Mouse (Mus musculus) intestine, embryonic 14.5 days (tissue): ENCODE data around the gene Gars. TPM values are rescaled to one million over a fixed set of nuclear protein-coding genes. Genes with fewer than 3 reads are reported as not detected.

Experiments
- ATAC-seq: fragments of 200-750 bp; cut with Nextera tagmentation; replicated peaks from 2 replicates; pipeline ENCODE4 v1.8.0; 2017; ENCODE audit warnings: low read depth, moderate number of reproducible peaks, moderate TSS enrichment, moderate library complexity; ENCODE audit not compliant: low FRiP score, low TSS enrichment
- DNase-seq: peaks from one replicate; pipeline ENCODE4 v3.0.0-alpha.2; 2018; ENCODE audit warnings: low spot score
- H3K27ac ChIP-seq: fragments of 300-500 bp; sonication (generic); 2 replicates; pipeline ENCODE4 v1.5.1; 2014; ENCODE audit warnings: low read depth, mild to moderate bottlenecking, control low read depth
- H3K27me3 ChIP-seq: fragments of 300-500 bp; sonication (generic); replicated peaks from 2 replicates; pipeline ENCODE4 v1.6.1; 2014; ENCODE audit warnings: low read length, control low read depth; ENCODE audit not compliant: control insufficient read depth, insufficient read depth
- H3K36me3 ChIP-seq: fragments of 300-500 bp; sonication (generic); 2 replicates; pipeline ENCODE4 v1.6.1; 2014; ENCODE audit warnings: low read length, control low read depth; ENCODE audit not compliant: control insufficient read depth, insufficient read depth
- H3K4me1 ChIP-seq: fragments of 300-500 bp; sonication (generic); replicated peaks from 2 replicates; pipeline ENCODE4 v1.6.1; 2014; ENCODE audit warnings: low read length, control low read depth, mixed read lengths; ENCODE audit not compliant: control insufficient read depth, insufficient read depth
- H3K4me2 ChIP-seq: fragments of 300-500 bp; sonication (generic); 2 replicates; pipeline ENCODE4 v1.6.1; 2014; ENCODE audit warnings: low read length
- H3K4me3 ChIP-seq: fragments of 300-500 bp; sonication (generic); 2 replicates; pipeline ENCODE4 v1.5.1; 2014; ENCODE audit warnings: low read depth, low read length, control low read depth, mixed read lengths
- H3K9ac ChIP-seq: fragments of 300-500 bp; sonication (generic); 2 replicates; pipeline ENCODE4 v1.6.1; 2014; ENCODE audit warnings: mild to moderate bottlenecking, low read length
- H3K9me3 ChIP-seq: fragments of 300-500 bp; sonication (generic); 2 replicates; pipeline ENCODE4 v1.6.1; 2016; ENCODE audit warnings: low read length, control low read depth; ENCODE audit not compliant: control insufficient read depth
- WGBS: fragments of 180-500 bp; shearing (Covaris S2); extraction: QIAGEN DNeasy Blood & Tissue Kit; methylation state at CpG from one replicate; pipeline ENCODE4 v1.1.7; 2014; 5-methylcytosine and 5-hydroxymethylcytosine counted together
- polyA plus RNA-seq: library from polyadenylated mRNA; unstranded; fragments of >200 nt; fragmentation: Nextera tagmentation; extraction: Ambion mirVana; gene quantifications from 2 replicates; pipeline ENCODE4 v1.2.1, GENCODE M21; 2014

Gars gene
- polyA plus RNA-seq, 1 experiment from 2014 or later, result 173 TPM

- 25% methylated on average over 15 of the region's 15 CpGs for WGBS
- Histone ChIP-seq H3K4me1 (no peaks in the 10 kb centered on the region), H3K9ac (no peak overlapping the region)
Measured at GRCm38 (mm10) chr6:55016710-55017583, 20.9 kb upstream of the Gars start.

DNA sequence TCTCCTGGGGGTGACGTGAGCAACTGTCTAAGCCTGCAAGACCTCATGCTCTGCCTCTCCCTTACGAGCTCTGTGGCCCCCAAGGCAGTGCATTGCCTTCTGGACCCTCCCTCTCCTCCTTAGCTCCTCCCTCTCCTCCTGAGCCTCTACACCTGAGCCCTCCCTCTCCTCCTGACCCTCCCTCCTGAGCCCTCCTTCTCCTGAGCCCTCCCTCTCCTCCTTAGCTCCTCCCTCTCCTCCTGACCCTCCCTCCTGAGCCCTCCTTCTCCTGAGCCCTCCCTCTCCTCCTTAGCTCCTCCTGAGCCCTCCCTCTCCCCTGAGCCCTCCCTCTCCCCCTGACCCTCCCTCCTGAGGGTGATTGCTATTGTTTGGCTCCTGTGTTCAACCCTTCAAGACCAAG, 19.4 kb upstream of the Gars start:
- H3K9ac ChIP-seq, result no peak overlapping the region
- H3K9me3 ChIP-seq, result no peaks in the 10 kb centered on the region
- DNase-seq (no peak), ATAC-seq (no peak)
- H3K27me3 ChIP-seq, result no peaks in the 10 kb centered on the region
- H3K4me2 ChIP-seq, result no peak overlapping the region
- H3K36me3 ChIP-seq, result no peaks in the 10 kb centered on the region
- WGBS, result 50% methylated on average over 2 of the region's 2 CpGs
- H3K4me1 ChIP-seq, result no peaks in the 10 kb centered on the region
- H3K27ac ChIP-seq, result no peak overlapping the region
- H3K4me3 ChIP-seq, result no peak overlapping the region

More at GRCm38 (mm10) chr6:55016710-55017583, 20.9 kb upstream of the Gars start:
- no peak overlapping the region for H3K27ac ChIP-seq
- H3K4me3 ChIP-seq, result no peak overlapping the region
- H3K4me2 ChIP-seq, result peak overlapping the region; percentile 1; the same call in 1 of the 2 replicates
- H3K9me3 ChIP-seq, result no peaks in the 10 kb centered on the region
- DNase-seq, result peak; percentile 78
- no peaks in the 10 kb centered on the region for H3K36me3 ChIP-seq
- peak; percentile 64; the same call in 1 of the 2 replicates for ATAC-seq
- H3K27me3 ChIP-seq, result no peaks in the 10 kb centered on the region

- no peak overlapping the region for H3K27ac ChIP-seq
- ATAC-seq (no peak), DNase-seq (no peak)
- H3K4me3 ChIP-seq, result no peak overlapping the region
- no peaks in the 10 kb centered on the region for H3K36me3 ChIP-seq
- H3K4me2 ChIP-seq, result no peak overlapping the region
- no peaks in the 10 kb centered on the region for H3K27me3 ChIP-seq
- no peaks in the 10 kb centered on the region for H3K4me1 ChIP-seq
- no peak overlapping the region for H3K9ac ChIP-seq
- WGBS, result 88% methylated on average over 7 of the region's 7 CpGs
- H3K9me3 ChIP-seq, result no peaks in the 10 kb centered on the region
Measured at GRCm38 (mm10) chr6:55021806-55022205, 16.0 kb upstream of the Gars start.

DNA sequence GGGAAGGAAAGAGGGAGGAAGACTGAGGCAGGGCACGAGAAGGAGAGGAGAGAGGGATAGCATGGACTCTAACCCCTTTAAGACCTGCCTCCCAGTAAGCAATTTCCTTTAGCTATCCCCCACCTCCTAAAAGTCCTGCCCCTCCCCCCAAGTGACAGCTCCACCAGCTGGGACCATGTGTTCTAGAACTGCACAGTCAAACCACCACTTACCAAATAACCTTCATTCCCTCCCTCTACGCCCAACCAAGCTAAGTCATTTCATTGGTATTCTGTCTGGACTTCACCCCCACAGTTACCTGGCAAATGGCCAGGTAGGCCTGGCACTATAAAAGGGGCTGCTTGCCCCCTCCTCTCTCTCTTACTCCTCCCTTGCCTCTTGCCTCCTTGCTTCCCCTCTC, 10.2 kb upstream of the Gars start:
- Histone ChIP-seq H3K9me3 (no peaks in the 10 kb centered on the region), H3K9ac (no peak overlapping the region), H3K4me2 (no peak overlapping the region), H3K27me3 (no peaks in the 10 kb centered on the region), H3K27ac (no peak overlapping the region), H3K36me3 (no peaks in the 10 kb centered on the region), H3K4me1 (no peaks in the 10 kb centered on the region), H3K4me3 (no peak overlapping the region)
- ATAC-seq, result no peak
- WGBS, result 71% methylated on average over 2 of the region's 2 CpGs
- DNase-seq, result no peak

DNA sequence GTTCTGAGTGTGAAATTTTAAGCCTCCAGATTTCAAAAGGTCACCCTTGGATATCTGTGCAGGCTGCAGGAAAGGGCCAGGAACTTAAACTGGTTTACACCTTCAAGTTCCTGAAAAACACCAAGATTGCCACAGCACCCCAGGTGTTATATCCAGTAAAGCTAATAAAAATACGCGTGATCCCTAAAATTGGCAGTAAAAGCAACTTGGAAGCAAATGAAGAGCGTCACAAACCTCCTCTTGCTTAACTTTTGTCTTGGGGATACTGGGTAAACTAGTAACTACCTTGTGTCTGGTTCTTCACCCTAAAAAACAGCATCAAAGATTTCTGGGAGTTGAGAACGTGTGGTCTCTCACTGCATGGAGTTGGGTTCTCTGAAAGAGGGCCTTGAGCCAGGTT, 1.1 kb upstream of the Gars start:
- no peaks in the 10 kb centered on the region for H3K36me3 ChIP-seq
- no peak overlapping the region for H3K4me3 ChIP-seq
- 88% methylated on average over 4 of the region's 4 CpGs for WGBS
- ATAC-seq, result no peak
- no peak overlapping the region for H3K4me2 ChIP-seq
- no peaks in the 10 kb centered on the region for H3K27me3 ChIP-seq
- H3K9me3 ChIP-seq, result no peaks in the 10 kb centered on the region
- H3K4me1 ChIP-seq, result peaks cover 5% of the 10 kb centered on the region; the same call in 1 of the 2 replicates
- no peak overlapping the region for H3K27ac ChIP-seq
- H3K9ac ChIP-seq, result no peak overlapping the region
- no peak for DNase-seq

DNA sequence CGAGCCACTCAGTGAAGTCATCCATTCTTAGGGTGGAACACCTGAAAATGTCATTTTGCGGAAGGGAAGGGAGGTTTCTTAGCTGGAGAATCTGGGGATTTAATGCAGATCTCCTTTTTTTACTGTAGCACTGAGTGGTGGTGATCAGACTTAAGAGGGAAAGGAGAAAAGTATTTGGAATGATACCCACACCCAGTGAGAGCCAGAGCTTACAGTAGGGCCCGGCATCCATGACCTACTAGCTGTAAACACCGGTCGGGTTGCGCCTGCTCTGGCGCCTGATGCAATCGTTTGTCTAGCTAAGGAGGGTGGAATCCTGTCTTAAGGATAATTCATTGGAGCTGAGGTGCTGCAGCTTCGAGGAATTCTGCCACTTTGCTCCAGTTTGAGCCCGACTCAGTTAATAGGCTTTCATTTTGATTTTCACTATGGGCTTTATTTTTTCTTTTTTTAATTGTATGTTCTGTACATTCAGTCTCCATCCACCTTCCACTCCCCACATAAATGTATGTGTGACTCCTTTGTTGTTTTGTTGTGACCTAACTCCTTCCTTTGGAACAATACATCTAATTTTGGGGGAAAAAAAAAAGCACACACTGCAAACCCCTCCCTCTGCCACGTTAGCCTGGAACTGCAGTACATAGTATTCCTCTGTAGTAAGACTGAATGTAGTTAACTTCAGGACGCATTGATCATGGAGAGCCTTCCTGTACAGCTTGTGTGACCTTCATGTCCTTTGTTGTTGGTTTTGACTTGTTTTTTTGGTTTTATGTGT, 1.1 kb downstream of the Gars start:
- H3K4me1 ChIP-seq, result peaks cover 5% of the 10 kb centered on the region; the same call in 1 of the 2 replicates
- ATAC-seq (no peak), DNase-seq (no peak)
- no peaks in the 10 kb centered on the region for H3K27me3 ChIP-seq
- peak overlapping the region; percentile 72 for H3K4me2 ChIP-seq
- WGBS, result 1% methylated on average over 12 of the region's 12 CpGs
- no peaks in the 10 kb centered on the region for H3K9me3 ChIP-seq
- peak overlapping the region; percentile 99 for H3K4me3 ChIP-seq
- H3K36me3 ChIP-seq, result no peaks in the 10 kb centered on the region
- peak overlapping the region; percentile 90; the same call in 1 of the 2 replicates for H3K27ac ChIP-seq
- peak overlapping the region; percentile 89 for H3K9ac ChIP-seq

DNA sequence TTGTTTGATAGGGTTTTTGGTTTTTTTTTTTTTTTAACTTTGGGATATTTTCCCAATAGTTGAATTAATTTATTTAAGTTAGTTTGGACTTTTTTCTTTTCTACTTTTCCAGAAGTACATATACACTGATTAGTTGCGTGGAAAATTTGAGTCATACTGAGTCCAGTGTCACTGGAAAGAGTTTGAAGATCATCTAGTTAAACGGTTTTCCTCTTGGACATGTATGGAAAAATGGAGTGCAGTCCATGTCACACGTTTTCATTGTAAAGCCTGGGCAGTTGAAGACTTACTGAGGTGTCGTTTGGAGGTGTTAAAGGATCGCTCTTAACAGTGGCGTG, 1.6 kb downstream of the Gars start:
- no peak overlapping the region; the same call in 1 of the 2 replicates for H3K9ac ChIP-seq
- H3K4me2 ChIP-seq, result peak overlapping the region; percentile 72
- H3K36me3 ChIP-seq, result no peaks in the 10 kb centered on the region
- DNase-seq, result no peak
- ATAC-seq, result no peak
- no peaks in the 10 kb centered on the region for H3K9me3 ChIP-seq
- H3K4me1 ChIP-seq, result peaks cover 5% of the 10 kb centered on the region; the same call in 1 of the 2 replicates
- H3K27ac ChIP-seq, result no peak overlapping the region
- H3K4me3 ChIP-seq, result 0 out of 2 replicates have a peak overlapping the region, but pooled peaks have one; percentile 99
- 75% methylated on average over 6 of the region's 6 CpGs for WGBS
- H3K27me3 ChIP-seq, result no peaks in the 10 kb centered on the region

DNA sequence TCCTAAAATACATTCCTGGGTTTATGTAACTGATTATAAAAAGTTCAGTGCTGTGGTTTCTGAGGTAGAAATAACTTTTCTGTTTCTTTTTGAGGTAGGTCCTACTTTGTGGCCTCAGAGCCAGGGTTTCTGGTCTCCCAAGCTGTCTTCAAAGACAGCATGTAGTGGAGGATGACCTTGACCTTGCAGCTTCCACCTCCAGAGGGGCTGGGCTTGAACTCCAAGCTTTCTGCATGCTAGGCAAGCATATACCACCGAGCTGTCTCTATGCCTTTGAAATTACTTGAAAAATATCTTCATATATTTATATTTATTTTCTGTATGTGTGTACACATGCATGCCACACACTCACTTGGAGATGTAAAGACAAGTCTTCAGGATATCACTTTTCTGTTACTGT, 2.2 kb downstream of the Gars start:
- Histone ChIP-seq H3K4me1 (peaks cover 5% of the 10 kb centered on the region; the same call in 1 of the 2 replicates), H3K9me3 (no peaks in the 10 kb centered on the region), H3K27me3 (no peaks in the 10 kb centered on the region), H3K36me3 (no peaks in the 10 kb centered on the region), H3K4me2 (no peak overlapping the region), H3K9ac (no peak overlapping the region), H3K4me3 (no peak overlapping the region), H3K27ac (no peak overlapping the region)
- 68% methylated on average over 1 of the region's 1 CpGs for WGBS
- DNase-seq (no peak), ATAC-seq (no peak)
